Mouse (Mus musculus) ES-Bruce4 (cell line): ENCODE data around the gene Add3. TPM values are rescaled to one million over a fixed set of nuclear protein-coding genes. Genes with fewer than 3 reads are reported as not detected.

Experiments used
- H3K27ac ChIP-seq: 2 replicates; pipeline ENCODE4 v1.5.1; 2012; ENCODE audit warnings: low read length, inconsistent platforms; ENCODE audit not compliant: insufficient read depth
- H3K27me3 ChIP-seq: 2 replicates; pipeline ENCODE4 v1.6.1; 2012; ENCODE audit warnings: mild to moderate bottlenecking, low read length, inconsistent platforms; ENCODE audit not compliant: control insufficient read depth, poor library complexity, insufficient read depth, severe bottlenecking
- H3K36me3 ChIP-seq: 2 replicates; pipeline ENCODE4 v1.6.1; 2012; ENCODE audit warnings: inconsistent platforms, mild to moderate bottlenecking, low read length, moderate library complexity; ENCODE audit not compliant: control insufficient read depth, poor library complexity, insufficient read depth, severe bottlenecking
- H3K4me1 ChIP-seq: one replicate; pipeline ENCODE4 v1.8.1; 2011; ENCODE audit warnings: low read length; ENCODE audit not compliant: control insufficient read depth, insufficient read depth
- H3K4me3 ChIP-seq: 2 replicates; pipeline ENCODE4 v1.5.1; 2011; ENCODE audit warnings: low read depth, mild to moderate bottlenecking, low read length
- H3K9ac ChIP-seq: 2 replicates; pipeline ENCODE4 v1.6.1; 2012; ENCODE audit warnings: low read depth, mild to moderate bottlenecking, inconsistent platforms; ENCODE audit not compliant: poor library complexity, severe bottlenecking
- H3K9me3 ChIP-seq: replicated peaks from 2 replicates; pipeline ENCODE4 v1.6.1; 2012; ENCODE audit warnings: mild to moderate bottlenecking, low read length, inconsistent platforms; ENCODE audit not compliant: control insufficient read depth, poor library complexity, insufficient read depth, severe bottlenecking
- CTCF ChIP-seq: IDR thresholded peaks from one replicate; pipeline ENCODE4 v1.8.1; 2011; ENCODE audit warnings: low read depth, low read length
- EP300 ChIP-seq: IDR thresholded peaks from 2 replicates; pipeline ENCODE4 v1.6.1; 2011; ENCODE audit warnings: low read depth, low read length; ENCODE audit not compliant: insufficient read depth
- POLR2A ChIP-seq: IDR thresholded peaks from one replicate; pipeline ENCODE4 v1.8.1; 2011; ENCODE audit warnings: low read length; ENCODE audit not compliant: insufficient read depth
- polyA plus RNA-seq: library from polyadenylated mRNA; stranded (reverse); fragments of >200 nt; gene quantifications from 2 replicates; pipeline ENCODE4 v1.2.4, GENCODE M21; 2011; ENCODE audit warnings: low read depth; ENCODE audit not compliant: missing spikeins, insufficient read depth, insufficient read length

Gene Add3
- polyA plus RNA-seq, 1 experiment, result 41.5 TPM

DNA sequence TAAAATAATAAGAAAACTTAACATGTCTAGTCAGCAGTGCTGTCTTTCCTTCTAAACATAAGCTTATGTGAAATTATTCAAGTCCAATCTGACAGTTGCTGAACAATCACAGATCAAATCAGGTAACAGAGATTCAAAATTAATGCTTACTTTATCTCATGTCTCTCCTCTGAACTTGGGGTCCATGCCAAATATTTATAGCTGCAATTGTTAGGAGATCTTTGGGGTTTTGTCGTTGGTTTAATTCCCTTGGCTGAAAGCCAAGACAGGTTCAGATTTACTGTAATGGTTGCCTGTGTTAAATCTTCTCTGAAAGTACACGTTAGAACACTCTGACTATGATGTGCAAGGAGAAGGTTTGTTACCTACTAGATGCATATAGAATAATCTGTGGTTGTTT, 4.8 kb downstream of the Add3 start:
- no peak overlapping the region for H3K27ac ChIP-seq
- H3K27me3 ChIP-seq, result no peaks in the 10 kb centered on the region
- H3K4me1 ChIP-seq, result no peaks in the 10 kb centered on the region
- no peak overlapping the region for H3K9ac ChIP-seq
- no peaks in the 10 kb centered on the region for H3K36me3 ChIP-seq
- H3K4me3 ChIP-seq, result no peak overlapping the region
- TF ChIP-seq EP300 (no peak), CTCF (no peak), POLR2A (no peak)
- H3K9me3 ChIP-seq, result no peaks in the 10 kb centered on the region

DNA sequence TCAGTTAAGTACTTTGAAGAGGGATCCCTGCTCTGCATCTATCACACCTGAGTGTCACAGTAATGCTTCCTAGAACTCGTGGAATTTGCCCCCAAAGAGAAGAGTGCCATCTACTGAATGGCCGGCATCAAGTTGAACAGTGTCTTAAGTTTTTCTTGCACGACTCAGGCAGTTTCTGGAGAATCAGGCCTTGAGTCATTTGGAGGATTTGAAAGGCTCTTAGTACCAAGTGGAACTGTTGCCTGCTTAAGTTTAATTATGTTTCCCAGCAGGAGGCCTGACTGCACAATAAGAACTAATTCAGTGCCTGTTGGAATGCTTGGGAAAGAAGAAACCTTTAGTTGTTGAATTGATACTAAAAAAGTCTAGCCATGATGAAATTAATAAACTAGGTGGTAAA, 9.1 kb downstream of the Add3 start:
- Histone ChIP-seq H3K27ac (no peak overlapping the region), H3K36me3 (no peaks in the 10 kb centered on the region), H3K4me1 (no peaks in the 10 kb centered on the region), H3K9ac (no peak overlapping the region), H3K27me3 (no peaks in the 10 kb centered on the region), H3K9me3 (no peaks in the 10 kb centered on the region), H3K4me3 (no peak overlapping the region)
- no peak for TF ChIP-seq POLR2A
- TF ChIP-seq CTCF, result no peak
- TF ChIP-seq EP300, result no peak

DNA sequence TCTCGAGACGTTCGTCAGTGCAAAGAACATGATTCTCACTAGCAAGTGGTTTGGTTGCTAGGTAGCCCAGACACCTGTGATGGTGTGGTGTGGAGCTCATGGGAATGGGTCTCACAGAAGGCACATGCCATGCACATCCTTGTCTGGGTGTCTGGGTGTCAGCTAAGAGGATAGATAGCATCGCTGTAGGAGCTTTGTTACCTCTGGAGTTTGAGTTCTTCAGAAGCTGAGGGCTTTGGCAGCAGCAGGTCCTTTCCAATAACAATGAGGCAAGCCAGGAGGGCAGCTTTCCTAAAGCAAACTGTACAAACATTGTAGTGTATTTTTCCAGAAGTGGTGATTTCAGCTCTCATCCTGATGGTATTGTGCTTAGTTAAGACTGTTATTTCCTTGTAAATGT, 12.2 kb downstream of the Add3 start:
- H3K27ac ChIP-seq, result no peak overlapping the region
- H3K9me3 ChIP-seq, result no peaks in the 10 kb centered on the region
- H3K9ac ChIP-seq, result no peak overlapping the region
- TF ChIP-seq EP300 (no peak), CTCF (no peak), POLR2A (no peak)
- no peak overlapping the region for H3K4me3 ChIP-seq
- no peaks in the 10 kb centered on the region for H3K27me3 ChIP-seq
- H3K4me1 ChIP-seq, result no peaks in the 10 kb centered on the region
- no peaks in the 10 kb centered on the region for H3K36me3 ChIP-seq

DNA sequence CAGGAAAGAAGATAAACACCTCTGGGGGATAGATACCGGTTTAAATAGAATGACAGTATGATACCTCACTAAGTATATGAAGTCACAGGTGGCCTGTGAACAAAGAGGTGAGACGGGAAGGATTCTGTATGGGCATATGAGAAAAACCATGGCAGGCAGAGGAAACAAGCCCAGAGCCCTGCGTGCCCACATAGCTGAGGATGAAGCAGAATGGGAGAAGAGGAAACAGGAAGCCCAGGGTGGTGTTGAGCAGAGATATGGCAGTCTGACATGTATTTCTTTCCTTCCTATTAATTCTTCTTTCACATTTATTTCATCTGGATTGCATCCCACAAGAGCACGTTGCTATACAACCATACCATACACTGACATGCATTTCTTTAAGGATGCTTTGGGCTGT, 12.9 kb downstream of the Add3 start:
- Histone ChIP-seq H3K9ac (no peak overlapping the region), H3K27ac (no peak overlapping the region), H3K36me3 (no peaks in the 10 kb centered on the region), H3K9me3 (no peaks in the 10 kb centered on the region), H3K4me1 (no peaks in the 10 kb centered on the region), H3K4me3 (no peak overlapping the region), H3K27me3 (no peaks in the 10 kb centered on the region)
- no peak for TF ChIP-seq CTCF
- TF ChIP-seq EP300, result no peak
- no peak for TF ChIP-seq POLR2A

DNA sequence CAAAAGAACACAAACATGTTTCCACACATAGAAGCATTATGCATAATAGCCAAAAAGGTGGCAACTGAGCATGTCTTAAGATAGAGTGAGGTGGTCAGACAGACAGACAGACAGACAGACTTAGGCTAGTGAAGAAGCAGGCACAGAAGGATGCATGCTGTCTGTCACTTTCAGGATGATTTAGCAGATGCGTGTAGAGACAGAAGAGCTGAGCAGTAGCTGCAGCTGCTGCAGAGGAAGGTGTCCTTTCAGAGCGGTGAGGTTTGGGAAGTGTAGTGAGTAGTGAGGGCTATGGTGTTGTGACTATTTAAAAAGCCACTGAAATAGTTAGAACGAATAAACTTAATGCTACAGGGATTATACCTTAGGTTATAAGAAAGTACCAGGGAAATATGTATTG, 13.9 kb downstream of the Add3 start:
- Histone ChIP-seq H3K27me3 (no peaks in the 10 kb centered on the region), H3K9me3 (no peaks in the 10 kb centered on the region), H3K4me1 (no peaks in the 10 kb centered on the region), H3K36me3 (no peaks in the 10 kb centered on the region), H3K9ac (no peak overlapping the region), H3K27ac (no peak overlapping the region), H3K4me3 (no peak overlapping the region)
- TF ChIP-seq CTCF, result no peak
- TF ChIP-seq EP300, result no peak
- no peak for TF ChIP-seq POLR2A

DNA sequence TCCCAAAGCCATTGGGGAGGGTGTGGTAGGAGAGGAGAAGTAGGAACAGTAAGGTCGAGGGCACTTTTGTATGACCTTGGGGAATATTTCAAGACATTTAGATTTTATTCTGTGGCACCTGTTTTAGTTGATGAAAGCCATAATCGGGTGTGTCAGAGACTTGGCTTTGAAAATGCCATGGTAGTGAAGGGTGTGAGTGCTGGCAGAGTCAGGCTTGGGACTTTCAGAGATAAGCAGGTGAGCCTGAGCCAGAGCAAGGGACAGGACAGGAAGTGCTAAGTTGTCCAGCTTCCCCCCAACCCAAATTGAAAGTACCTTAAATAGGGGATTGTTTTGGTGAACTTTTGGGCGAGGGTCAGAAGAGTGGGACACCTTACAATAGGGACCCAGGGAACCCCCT, 16.1 kb downstream of the Add3 start:
- TF ChIP-seq CTCF, result no peak
- TF ChIP-seq EP300, result no peak
- H3K9me3 ChIP-seq, result no peaks in the 10 kb centered on the region
- H3K27ac ChIP-seq, result no peak overlapping the region
- H3K9ac ChIP-seq, result no peak overlapping the region
- H3K36me3 ChIP-seq, result no peaks in the 10 kb centered on the region
- no peaks in the 10 kb centered on the region for H3K4me1 ChIP-seq
- H3K4me3 ChIP-seq, result no peak overlapping the region
- H3K27me3 ChIP-seq, result no peaks in the 10 kb centered on the region

DNA sequence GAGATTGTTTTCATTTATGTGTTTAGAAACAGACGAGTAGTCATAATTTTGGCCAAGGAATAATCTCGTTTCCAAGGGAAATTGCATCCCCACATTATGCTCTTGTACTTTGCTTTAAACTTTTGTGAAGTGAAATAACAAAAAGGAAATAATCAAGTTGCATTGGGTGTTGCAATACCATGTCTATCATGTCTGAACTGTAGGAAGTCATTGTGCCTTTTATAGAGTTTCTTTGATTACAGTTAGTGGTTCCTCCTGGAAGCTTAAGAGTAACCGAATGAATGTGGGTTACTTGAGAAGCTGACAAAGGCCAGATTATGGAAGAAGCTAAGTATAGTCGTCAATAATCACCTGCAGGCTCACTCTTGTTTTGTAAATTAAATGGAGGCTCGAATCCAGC, 16.9 kb downstream of the Add3 start:
- Histone ChIP-seq H3K9me3 (no peaks in the 10 kb centered on the region), H3K4me3 (no peak overlapping the region), H3K4me1 (no peaks in the 10 kb centered on the region), H3K27ac (no peak overlapping the region), H3K9ac (no peak overlapping the region), H3K36me3 (no peaks in the 10 kb centered on the region), H3K27me3 (no peaks in the 10 kb centered on the region)
- no peak for TF ChIP-seq CTCF
- no peak for TF ChIP-seq EP300
- TF ChIP-seq POLR2A, result no peak
